Mouse (Mus musculus) hematopoietic stem cell, adult 5-6 weeks (primary cell): Measurements from ENCODE around the gene Gm11172. TPM values are rescaled to one million over a fixed set of nuclear protein-coding genes. Genes with fewer than 3 reads are reported as not detected.
A peak's percentile ranks its signal among the peaks of the same experiment; 100 is the strongest.
"Not testable (repeated sequence)": the region's sequence is repeated elsewhere in the genome, so short reads cannot be mapped to it uniquely, and the experiment has no call there.

Experiments
- ATAC-seq, 2 experiments: fragments of 125-278 bp in 1 of 2; replicated peaks in 1 of 2; 2 replicates each; pipeline ENCODE4 v1.8.0; 2016 to 2017; ENCODE audit warnings: inconsistent platforms in 2 of 2, mild to moderate bottlenecking in 2 of 2, moderate number of reproducible peaks in 2 of 2, low read depth in 1 of 2, moderate TSS enrichment in 1 of 2; ENCODE audit not compliant: low FRiP score in 2 of 2, poor library complexity in 2 of 2, severe bottlenecking in 2 of 2, insufficient read depth in 1 of 2, low TSS enrichment in 1 of 2
- total RNA-seq: library from RNA; stranded (forward); fragments of 172-1452, 232-1000 nt; gene quantifications from 2 replicates; pipeline ENCODE4 v1.2.3, GENCODE M21; 2017

The Gm11172 gene
- total RNA-seq, 1 experiment from 2014 or later: not detected

GRCm38 (mm10) chr16:10783451-10783850, 29.3 kb upstream of the Gm11172 start:
- no peak for ATAC-seq

- ATAC-seq: no peak
These were observed 28.6 kb upstream of the Gm11172 start for GRCm38 (mm10) chr16:10783883-10784792.

DNA sequence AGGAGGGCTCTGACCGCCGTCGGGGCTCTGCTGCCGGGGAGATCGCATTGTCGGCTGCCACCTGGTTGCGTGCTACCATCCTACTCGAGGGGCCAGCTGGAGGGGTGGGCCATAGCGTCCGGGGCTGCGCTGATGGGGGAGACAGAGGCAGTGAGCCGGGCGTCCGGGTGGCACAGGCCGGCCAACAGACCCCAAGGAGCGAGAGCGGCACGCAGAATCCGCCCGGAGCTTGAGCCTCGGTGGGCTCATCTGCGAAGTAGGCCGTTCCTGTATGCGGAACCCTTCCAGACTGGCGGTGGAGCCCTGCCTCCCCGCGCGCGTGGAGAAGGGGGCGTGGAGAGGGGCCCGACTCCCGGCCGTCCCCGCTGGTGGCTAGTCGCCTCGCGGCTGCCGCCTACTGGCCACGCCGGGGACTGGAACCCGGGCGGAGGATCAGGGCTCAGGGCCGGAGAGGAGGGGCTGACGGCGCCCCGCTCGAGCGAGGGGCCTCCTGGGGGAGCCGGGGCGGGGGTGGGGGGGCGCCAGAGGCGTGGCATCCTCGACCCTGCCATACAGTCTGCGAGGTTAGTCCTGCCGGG, 27.8 kb upstream of the Gm11172 start:
- ATAC-seq: peak; percentile 37 to 47

GRCm38 (mm10) chr16:10785371-10786231, 27.1 kb upstream of the Gm11172 start, which contains the start of gene Socs1:
Gene Socs1, minus strand, starts transcription at chr16:10785536.
- peak; percentile 59 to 70 for ATAC-seq

GRCm38 (mm10) chr16:10786288-10786687, 26.4 kb upstream of the Gm11172 start:
- ATAC-seq: peak; percentile 47 to 61

- ATAC-seq: no peak
These were observed 25.8 kb upstream of the Gm11172 start for GRCm38 (mm10) chr16:10786782-10787547.

GRCm38 (mm10) chr16:10787548-10788058, 25.1 kb upstream of the Gm11172 start:
- ATAC-seq: no peak

GRCm38 (mm10) chr16:10788271-10788670, 24.4 kb upstream of the Gm11172 start, which contains the start of gene Tnp2:
Gene Tnp2, minus strand, starts transcription at chr16:10788660.
- no peak for ATAC-seq

GRCm38 (mm10) chr16:10788866-10789265, 23.8 kb upstream of the Gm11172 start:
- no peak for ATAC-seq

- no peak for ATAC-seq
These were observed 22.0 kb upstream of the Gm11172 start, which contains the start of gene Prm3 for GRCm38 (mm10) chr16:10790702-10791101. Gene Prm3, minus strand, starts transcription at chr16:10790914.

GRCm38 (mm10) chr16:10796034-10796433, 16.7 kb upstream of the Gm11172 start, which contains the start of gene Prm2:
Gene Prm2, minus strand, starts transcription at chr16:10796134.
- ATAC-seq: no peak

DNA sequence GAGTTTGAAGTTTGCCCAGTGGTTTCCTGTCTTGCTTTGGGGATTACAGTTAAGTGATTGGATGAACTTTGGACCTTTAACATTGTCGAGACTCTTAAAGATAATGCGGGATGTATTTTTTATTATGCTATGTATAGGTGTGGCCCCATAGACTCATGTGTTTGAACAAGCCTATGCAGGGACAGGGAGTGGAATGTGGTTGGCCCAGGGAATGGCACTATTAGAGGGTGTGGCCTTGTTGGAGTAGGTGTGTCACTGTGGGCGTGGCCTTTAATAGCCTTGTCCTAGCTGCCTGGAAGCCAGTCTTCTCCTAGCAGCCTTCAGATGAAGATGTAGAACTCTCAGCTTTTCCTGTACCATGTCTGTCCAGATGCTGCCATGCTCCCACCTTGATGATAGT, 10.3 kb upstream of the Gm11172 start:
- not testable (repeated sequence) for ATAC-seq

- ATAC-seq: peak; percentile 39 to 56; a peak in 2 of 4 replicates
These were observed 6.8 kb upstream of the Gm11172 start, which contains the start of gene Prm1 for GRCm38 (mm10) chr16:10805789-10806527. Gene Prm1, minus strand, starts transcription at chr16:10805839.

- no peak for ATAC-seq
These were observed 2.3 kb upstream of the Gm11172 start for GRCm38 (mm10) chr16:10810376-10810775.

- ATAC-seq: no peak
These were observed 1.0 kb downstream of the Gm11172 start for GRCm38 (mm10) chr16:10813726-10814125.

DNA sequence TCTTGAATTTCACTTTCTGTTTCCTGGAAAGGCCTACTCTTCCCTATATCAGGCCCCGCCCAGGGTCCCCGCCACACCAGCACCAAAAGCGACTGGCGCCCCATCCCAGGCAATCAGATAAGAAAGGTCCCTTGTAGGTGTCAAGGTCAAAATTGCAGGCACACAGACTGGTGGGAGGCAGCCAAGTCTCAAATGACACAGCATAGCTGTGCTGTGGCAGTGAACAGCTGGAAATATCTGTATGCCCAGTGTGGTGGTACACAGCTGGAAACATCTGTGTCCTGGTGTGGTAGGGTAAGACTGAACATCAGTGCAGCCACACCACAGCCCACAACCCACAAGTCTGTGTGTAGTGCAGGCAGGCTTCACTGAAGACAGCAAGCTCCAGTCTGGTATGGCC, 2.1 kb downstream of the Gm11172 start:
- peak; percentile 75 for ATAC-seq
